Mouse (Mus musculus): ENCODE measurements around the gene Rnf213. TPM values are rescaled to one million over a fixed set of nuclear protein-coding genes. Genes with fewer than 3 reads are reported as not detected.

The Rnf213 gene
- polyA plus RNA-seq, 1 experiment from 2014 or later, result 5.6 TPM

GRCm38 (mm10) chr11:119519387-119519786 is 126.5 kb downstream of the Rnf213 start:
- Histone ChIP-seq H3K9ac (replicated peaks; ENCODE audit: low read length) (no peak overlapping the region), H3K27me3 (ENCODE audit: insufficient read depth, low read length) (peaks cover 7% of the 10 kb centered on the region; the same call in 1 of the 2 replicates), H3K4me1 (ENCODE audit: insufficient read depth, low read length) (peaks cover 8% of the 10 kb centered on the region), H3K27ac (ENCODE audit: low read length) (no peak overlapping the region), H3K4me2 (replicated peaks; ENCODE audit: low read depth, low read length) (no peak overlapping the region), H3K36me3 (ENCODE audit: insufficient read depth, low read length) (no peaks in the 10 kb centered on the region), H3K4me3 (ENCODE audit: low read length) (no peak overlapping the region), H3K9me3 (ENCODE audit: low read length) (no peaks in the 10 kb centered on the region; the same call in 1 of the 2 replicates)
- ATAC-seq (ENCODE audit: low FRiP score, low TSS enrichment), result no peak
- WGBS, result 89% methylated on average over 1 of the region's 1 CpGs

- peaks cover 7% of the 10 kb centered on the region; the same call in 1 of the 2 replicates for H3K27me3 ChIP-seq (ENCODE audit: insufficient read depth, low read length)
- no peak overlapping the region for H3K27ac ChIP-seq (ENCODE audit: low read length)
- ATAC-seq (ENCODE audit: low FRiP score, low TSS enrichment), result no peak
- WGBS, result 57% methylated on average over 5 of the region's 5 CpGs
- H3K9ac ChIP-seq (replicated peaks; ENCODE audit: low read length), result no peak overlapping the region
- H3K4me2 ChIP-seq (replicated peaks; ENCODE audit: low read depth, low read length), result no peak overlapping the region
- no peak overlapping the region for H3K4me3 ChIP-seq (ENCODE audit: low read length)
- no peaks in the 10 kb centered on the region; the same call in 1 of the 2 replicates for H3K9me3 ChIP-seq (ENCODE audit: low read length)
- no peaks in the 10 kb centered on the region for H3K36me3 ChIP-seq (ENCODE audit: insufficient read depth, low read length)
- H3K4me1 ChIP-seq (ENCODE audit: insufficient read depth, low read length), result peaks cover 4% of the 10 kb centered on the region; the same call in 1 of the 2 replicates
These were observed 127.3 kb downstream of the Rnf213 start for GRCm38 (mm10) chr11:119520005-119520712.

GRCm38 (mm10) chr11:119520713-119521063 is 127.8 kb downstream of the Rnf213 start:
- ATAC-seq (ENCODE audit: low FRiP score, low TSS enrichment), result no peak
- Histone ChIP-seq H3K9ac (replicated peaks; ENCODE audit: low read length) (no peak overlapping the region), H3K4me1 (ENCODE audit: insufficient read depth, low read length) (no peaks in the 10 kb centered on the region), H3K36me3 (ENCODE audit: insufficient read depth, low read length) (no peaks in the 10 kb centered on the region), H3K4me2 (replicated peaks; ENCODE audit: low read depth, low read length) (no peak overlapping the region), H3K9me3 (ENCODE audit: low read length) (no peaks in the 10 kb centered on the region; the same call in 1 of the 2 replicates), H3K27ac (ENCODE audit: low read length) (no peak overlapping the region), H3K27me3 (ENCODE audit: insufficient read depth, low read length) (peaks cover 3% of the 10 kb centered on the region; the same call in 1 of the 2 replicates), H3K4me3 (ENCODE audit: low read length) (no peak overlapping the region)

- Histone ChIP-seq H3K9ac (replicated peaks; ENCODE audit: low read length) (no peak overlapping the region), H3K27ac (ENCODE audit: low read length) (no peak overlapping the region)
- 89% methylated on average over 6 of the region's 6 CpGs for WGBS
These were observed 129.2 kb downstream of the Rnf213 start for GRCm38 (mm10) chr11:119521920-119522710.

GRCm38 (mm10) chr11:119522779-119523178 is 129.9 kb downstream of the Rnf213 start:
- Histone ChIP-seq H3K36me3 (ENCODE audit: insufficient read depth, low read length) (no peaks in the 10 kb centered on the region), H3K4me2 (replicated peaks; ENCODE audit: low read depth, low read length) (no peak overlapping the region), H3K4me1 (ENCODE audit: insufficient read depth, low read length) (no peaks in the 10 kb centered on the region), H3K4me3 (ENCODE audit: low read length) (no peak overlapping the region), H3K9me3 (ENCODE audit: low read length) (no peaks in the 10 kb centered on the region; the same call in 1 of the 2 replicates), H3K27me3 (ENCODE audit: insufficient read depth, low read length) (no peaks in the 10 kb centered on the region), H3K27ac (ENCODE audit: low read length) (no peak overlapping the region), H3K9ac (replicated peaks; ENCODE audit: low read length) (no peak overlapping the region)
- ATAC-seq (ENCODE audit: low FRiP score, low TSS enrichment), result no peak
- WGBS, result 78% methylated on average over 8 of the region's 8 CpGs

More at GRCm38 (mm10) chr11:119521920-119522710, 129.2 kb downstream of the Rnf213 start:
- Histone ChIP-seq H3K9me3 (ENCODE audit: low read length) (no peaks in the 10 kb centered on the region; the same call in 1 of the 2 replicates), H3K4me2 (replicated peaks; ENCODE audit: low read depth, low read length) (no peak overlapping the region), H3K36me3 (ENCODE audit: insufficient read depth, low read length) (no peaks in the 10 kb centered on the region), H3K4me3 (ENCODE audit: low read length) (no peak overlapping the region), H3K27me3 (ENCODE audit: insufficient read depth, low read length) (no peaks in the 10 kb centered on the region), H3K4me1 (ENCODE audit: insufficient read depth, low read length) (no peaks in the 10 kb centered on the region)
- ATAC-seq (ENCODE audit: low FRiP score, low TSS enrichment), result no peak

- Histone ChIP-seq H3K27me3 (ENCODE audit: insufficient read depth, low read length) (no peaks in the 10 kb centered on the region), H3K9me3 (ENCODE audit: low read length) (no peaks in the 10 kb centered on the region; the same call in 1 of the 2 replicates), H3K4me3 (ENCODE audit: low read length) (no peak overlapping the region), H3K36me3 (ENCODE audit: insufficient read depth, low read length) (no peaks in the 10 kb centered on the region), H3K9ac (replicated peaks; ENCODE audit: low read length) (no peak overlapping the region), H3K4me1 (ENCODE audit: insufficient read depth, low read length) (no peaks in the 10 kb centered on the region), H3K27ac (ENCODE audit: low read length) (no peak overlapping the region), H3K4me2 (replicated peaks; ENCODE audit: low read depth, low read length) (no peak overlapping the region)
- no peak for ATAC-seq (ENCODE audit: low FRiP score, low TSS enrichment)
- WGBS, result 89% methylated on average over 3 of the region's 3 CpGs
These were observed 130.5 kb downstream of the Rnf213 start for GRCm38 (mm10) chr11:119523392-119523791.

- no peaks in the 10 kb centered on the region for H3K27me3 ChIP-seq (ENCODE audit: insufficient read depth, low read length)
- peak overlapping the region; percentile 66 for H3K9ac ChIP-seq (replicated peaks; ENCODE audit: low read length)
- H3K36me3 ChIP-seq (ENCODE audit: insufficient read depth, low read length), result no peaks in the 10 kb centered on the region
- peak overlapping the region; percentile 52 for H3K4me3 ChIP-seq (ENCODE audit: low read length)
- H3K27ac ChIP-seq (ENCODE audit: low read length), result no peak overlapping the region
- peak overlapping the region; percentile 63 for H3K4me2 ChIP-seq (replicated peaks; ENCODE audit: low read depth, low read length)
- H3K4me1 ChIP-seq (ENCODE audit: insufficient read depth, low read length), result no peaks in the 10 kb centered on the region
- WGBS, result 3% methylated on average over 33 of the region's 33 CpGs
- no peaks in the 10 kb centered on the region; the same call in 1 of the 2 replicates for H3K9me3 ChIP-seq (ENCODE audit: low read length)
- ATAC-seq (ENCODE audit: low FRiP score, low TSS enrichment), result peak; percentile 98
These were observed 131.6 kb downstream of the Rnf213 start for GRCm38 (mm10) chr11:119524545-119524949.

- H3K27ac ChIP-seq (ENCODE audit: low read length), result no peak overlapping the region
- H3K4me2 ChIP-seq (replicated peaks; ENCODE audit: low read depth, low read length), result no peak overlapping the region
- no peaks in the 10 kb centered on the region; the same call in 1 of the 2 replicates for H3K9me3 ChIP-seq (ENCODE audit: low read length)
- WGBS, result 81% methylated on average over 14 of the region's 14 CpGs
- no peak overlapping the region for H3K4me3 ChIP-seq (ENCODE audit: low read length)
- ATAC-seq (ENCODE audit: low FRiP score, low TSS enrichment), result no peak
- H3K27me3 ChIP-seq (ENCODE audit: insufficient read depth, low read length), result no peaks in the 10 kb centered on the region
- no peaks in the 10 kb centered on the region for H3K4me1 ChIP-seq (ENCODE audit: insufficient read depth, low read length)
- H3K9ac ChIP-seq (replicated peaks; ENCODE audit: low read length), result no peak overlapping the region
- no peaks in the 10 kb centered on the region for H3K36me3 ChIP-seq (ENCODE audit: insufficient read depth, low read length)
These were observed 133.4 kb downstream of the Rnf213 start for GRCm38 (mm10) chr11:119526068-119526966.

- WGBS, result 61% methylated on average over 11 of the region's 11 CpGs
- Histone ChIP-seq H3K36me3 (ENCODE audit: insufficient read depth, low read length) (no peaks in the 10 kb centered on the region), H3K4me1 (ENCODE audit: insufficient read depth, low read length) (no peaks in the 10 kb centered on the region), H3K9me3 (ENCODE audit: low read length) (no peaks in the 10 kb centered on the region), H3K27me3 (ENCODE audit: insufficient read depth, low read length) (no peaks in the 10 kb centered on the region), H3K4me2 (replicated peaks; ENCODE audit: low read depth, low read length) (no peak overlapping the region), H3K4me3 (ENCODE audit: low read length) (no peak overlapping the region), H3K27ac (ENCODE audit: low read length) (no peak overlapping the region), H3K9ac (replicated peaks; ENCODE audit: low read length) (no peak overlapping the region)
- ATAC-seq (ENCODE audit: low FRiP score, low TSS enrichment), result no peak
These were observed 136.0 kb downstream of the Rnf213 start for GRCm38 (mm10) chr11:119528930-119529329.

Measured in kidney, embryonic 16.5 days (tissue).